Mouse (Mus musculus) kidney, embryonic 15.5 days (tissue): ENCODE measurements around the gene Syn3. TPM values are rescaled to one million over a fixed set of nuclear protein-coding genes. Genes with fewer than 3 reads are reported as not detected.
"Not testable (repeated sequence)": the region's sequence is repeated elsewhere in the genome, so short reads cannot be mapped to it uniquely, and the experiment has no call there.

Experiments used
- ATAC-seq: fragments of 200-750 bp; cut with Nextera tagmentation; replicated peaks from 2 replicates; pipeline ENCODE4 v1.8.0; 2017; ENCODE audit warnings: moderate TSS enrichment; ENCODE audit not compliant: low FRiP score
- H3K27ac ChIP-seq: fragments of 300-500 bp; sonication (generic); 2 replicates; pipeline ENCODE4 v1.5.1; 2015; ENCODE audit warnings: mild to moderate bottlenecking, inconsistent platforms
- H3K27me3 ChIP-seq: fragments of 300-500 bp; sonication (generic); 2 replicates; pipeline ENCODE4 v1.6.1; 2015; ENCODE audit warnings: inconsistent platforms
- H3K36me3 ChIP-seq: fragments of 300-500 bp; sonication (generic); 2 replicates; pipeline ENCODE4 v1.6.1; 2015; ENCODE audit warnings: inconsistent platforms
- H3K4me1 ChIP-seq: fragments of 300-500 bp; sonication (generic); 2 replicates; pipeline ENCODE4 v1.6.1; 2015; ENCODE audit warnings: inconsistent platforms
- H3K4me2 ChIP-seq: fragments of 300-500 bp; sonication (generic); 2 replicates; pipeline ENCODE4 v1.6.1; 2015; ENCODE audit warnings: moderate library complexity, mild to moderate bottlenecking, inconsistent platforms
- H3K4me3 ChIP-seq: fragments of 300-500 bp; sonication (generic); replicated peaks from 2 replicates; pipeline ENCODE4 v1.5.1; 2015; ENCODE audit warnings: mild to moderate bottlenecking, inconsistent platforms
- H3K9ac ChIP-seq: fragments of 300-500 bp; sonication (generic); 2 replicates; pipeline ENCODE4 v1.6.1; 2015; ENCODE audit warnings: mild to moderate bottlenecking, inconsistent platforms
- H3K9me3 ChIP-seq: fragments of 300-500 bp; sonication (generic); replicated peaks from 2 replicates; pipeline ENCODE4 v1.6.1; 2016; ENCODE audit warnings: inconsistent platforms
- WGBS: fragments of 180-500 bp; shearing (Covaris S2); methylation state at CpG from one replicate; pipeline ENCODE4 v1.1.7; 2015; ENCODE audit warnings: mixed read lengths; 5-methylcytosine and 5-hydroxymethylcytosine counted together
- polyA plus RNA-seq: library from polyadenylated mRNA; unstranded; fragments of >200 nt; fragmentation: Nextera tagmentation; extraction: Ambion mirVana; gene quantifications from 2 replicates; pipeline ENCODE4 v1.2.1, GENCODE M21; 2015

Syn3 gene
- polyA plus RNA-seq, 1 experiment from 2014 or later, result 8.1 TPM

GRCm38 (mm10) chr10:86056297-86056903 is 442.3 kb downstream of the Syn3 start:
- H3K9ac ChIP-seq, result no peak overlapping the region
- no peak overlapping the region for H3K4me2 ChIP-seq
- no peak overlapping the region for H3K27ac ChIP-seq
- no peak overlapping the region for H3K4me3 ChIP-seq
- peaks cover 11% of the 10 kb centered on the region; the same call in 1 of the 2 replicates for H3K36me3 ChIP-seq
- 85% methylated on average over 8 of the region's 8 CpGs for WGBS
- 0 out of 2 replicates have a peak, but pooled peaks cover 3% of the 10 kb centered on the region for H3K4me1 ChIP-seq
- no peaks in the 10 kb centered on the region for H3K9me3 ChIP-seq
- H3K27me3 ChIP-seq, result no peaks in the 10 kb centered on the region
- no peak for ATAC-seq

GRCm38 (mm10) chr10:86052818-86053522 is 445.7 kb downstream of the Syn3 start:
- H3K9me3 ChIP-seq, result no peaks in the 10 kb centered on the region
- peaks cover 33% of the 10 kb centered on the region for H3K36me3 ChIP-seq
- ATAC-seq, result no peak
- WGBS, result 72% methylated on average over 10 of the region's 10 CpGs
- no peaks in the 10 kb centered on the region for H3K27me3 ChIP-seq
- no peak overlapping the region for H3K27ac ChIP-seq
- 0 out of 2 replicates have a peak, but pooled peaks cover 3% of the 10 kb centered on the region for H3K4me1 ChIP-seq
- no peak overlapping the region for H3K4me3 ChIP-seq
- no peak overlapping the region for H3K4me2 ChIP-seq
- H3K9ac ChIP-seq, result no peak overlapping the region

- Histone ChIP-seq H3K27ac (no peak overlapping the region), H3K27me3 (no peaks in the 10 kb centered on the region), H3K9me3 (no peaks in the 10 kb centered on the region), H3K4me3 (no peak overlapping the region), H3K4me2 (no peak overlapping the region), H3K4me1 (no peaks in the 10 kb centered on the region), H3K9ac (no peak overlapping the region), H3K36me3 (peaks cover 45% of the 10 kb centered on the region)
- WGBS, result 24% methylated on average over 2 of the region's 2 CpGs
- ATAC-seq, result no peak
Observed at GRCm38 (mm10) chr10:86050522-86050921, 448.2 kb downstream of the Syn3 start.

GRCm38 (mm10) chr10:86047786-86048185 is 450.9 kb downstream of the Syn3 start:
- H3K27ac ChIP-seq, result no peak overlapping the region
- no peak overlapping the region for H3K4me2 ChIP-seq
- H3K27me3 ChIP-seq, result no peaks in the 10 kb centered on the region
- peaks cover 64% of the 10 kb centered on the region for H3K36me3 ChIP-seq
- H3K4me3 ChIP-seq, result no peak overlapping the region
- no peak overlapping the region for H3K9ac ChIP-seq
- no peak for ATAC-seq
- H3K4me1 ChIP-seq, result no peaks in the 10 kb centered on the region
- no peaks in the 10 kb centered on the region for H3K9me3 ChIP-seq
- WGBS, result 85% methylated on average over 9 of the region's 9 CpGs

GRCm38 (mm10) chr10:86046371-86046770 is 452.3 kb downstream of the Syn3 start:
- Histone ChIP-seq H3K9me3 (no peaks in the 10 kb centered on the region), H3K36me3 (peaks cover 67% of the 10 kb centered on the region), H3K27me3 (no peaks in the 10 kb centered on the region), H3K9ac (no peak overlapping the region), H3K4me1 (no peaks in the 10 kb centered on the region), H3K4me2 (no peak overlapping the region), H3K27ac (no peak overlapping the region), H3K4me3 (no peak overlapping the region)
- WGBS, result 89% methylated on average over 1 of the region's 1 CpGs
- ATAC-seq, result no peak

- Histone ChIP-seq H3K36me3 (peaks cover 56% of the 10 kb centered on the region), H3K4me1 (no peaks in the 10 kb centered on the region), H3K9ac (no peak overlapping the region), H3K27me3 (no peaks in the 10 kb centered on the region), H3K27ac (no peak overlapping the region), H3K9me3 (no peaks in the 10 kb centered on the region), H3K4me3 (no peak overlapping the region), H3K4me2 (no peak overlapping the region)
- ATAC-seq, result no peak
- 87% methylated on average over 8 of the region's 8 CpGs for WGBS
Observed at GRCm38 (mm10) chr10:86044066-86044465, 454.6 kb downstream of the Syn3 start.

- no peak for ATAC-seq
- H3K36me3 ChIP-seq, result peaks cover 55% of the 10 kb centered on the region
- H3K9ac ChIP-seq, result no peak overlapping the region
- WGBS, result 83% methylated on average over 4 of the region's 4 CpGs
- H3K4me1 ChIP-seq, result no peaks in the 10 kb centered on the region
- H3K27me3 ChIP-seq, result no peaks in the 10 kb centered on the region
- no peak overlapping the region for H3K4me2 ChIP-seq
- no peak overlapping the region for H3K4me3 ChIP-seq
- no peak overlapping the region for H3K27ac ChIP-seq
- no peaks in the 10 kb centered on the region for H3K9me3 ChIP-seq
Observed at GRCm38 (mm10) chr10:86043651-86044050, 455.0 kb downstream of the Syn3 start.

- Histone ChIP-seq H3K27ac (no peak overlapping the region), H3K36me3 (peaks cover 76% of the 10 kb centered on the region)
- no peak for ATAC-seq
Observed at GRCm38 (mm10) chr10:86034007-86034728, 464.5 kb downstream of the Syn3 start.

GRCm38 (mm10) chr10:86032517-86032916 is 466.2 kb downstream of the Syn3 start:
- H3K27me3 ChIP-seq, result no peaks in the 10 kb centered on the region
- H3K4me1 ChIP-seq, result no peaks in the 10 kb centered on the region
- H3K36me3 ChIP-seq, result peaks cover 74% of the 10 kb centered on the region
- H3K4me3 ChIP-seq, result no peak overlapping the region
- no peak for ATAC-seq
- no peak overlapping the region for H3K4me2 ChIP-seq
- H3K9me3 ChIP-seq, result no peaks in the 10 kb centered on the region
- WGBS, result 92% methylated on average over 3 of the region's 3 CpGs
- no peak overlapping the region for H3K9ac ChIP-seq
- H3K27ac ChIP-seq, result no peak overlapping the region

More at GRCm38 (mm10) chr10:86034007-86034728, 464.5 kb downstream of the Syn3 start:
- Histone ChIP-seq H3K4me2 (no peak overlapping the region), H3K4me3 (no peak overlapping the region), H3K4me1 (no peaks in the 10 kb centered on the region), H3K9me3 (no peaks in the 10 kb centered on the region), H3K27me3 (no peaks in the 10 kb centered on the region), H3K9ac (no peak overlapping the region)
- WGBS, result 83% methylated on average over 2 of the region's 2 CpGs

GRCm38 (mm10) chr10:86030743-86031142 is 468.0 kb downstream of the Syn3 start:
- Histone ChIP-seq H3K4me2 (no peak overlapping the region), H3K27ac (no peak overlapping the region), H3K4me1 (no peaks in the 10 kb centered on the region), H3K36me3 (peaks cover 64% of the 10 kb centered on the region), H3K27me3 (no peaks in the 10 kb centered on the region), H3K4me3 (no peak overlapping the region), H3K9me3 (no peaks in the 10 kb centered on the region), H3K9ac (no peak overlapping the region)
- ATAC-seq, result no peak
- 89% methylated on average over 7 of the region's 7 CpGs for WGBS

GRCm38 (mm10) chr10:86026807-86027206 is 471.9 kb downstream of the Syn3 start:
- not testable (repeated sequence) for H3K27me3 ChIP-seq, H3K9ac ChIP-seq, H3K9me3 ChIP-seq, H3K27ac ChIP-seq, H3K4me2 ChIP-seq, H3K4me3 ChIP-seq, ATAC-seq
- WGBS, result 86% methylated on average over 1 of the region's 1 CpGs
- Histone ChIP-seq H3K36me3 (peaks cover 49% of the 10 kb centered on the region), H3K4me1 (peaks cover 13% of the 10 kb centered on the region)

- Histone ChIP-seq H3K27me3 (no peaks in the 10 kb centered on the region), H3K9ac (no peak overlapping the region), H3K4me3 (no peak overlapping the region), H3K9me3 (no peaks in the 10 kb centered on the region), H3K4me2 (no peak overlapping the region), H3K36me3 (peaks cover 44% of the 10 kb centered on the region), H3K27ac (no peak overlapping the region), H3K4me1 (peaks cover 15% of the 10 kb centered on the region)
- ATAC-seq, result no peak; the same call in 1 of the 2 replicates
- WGBS, result 93% methylated on average over 3 of the region's 3 CpGs
Observed at GRCm38 (mm10) chr10:86026354-86026753, 472.3 kb downstream of the Syn3 start.
